In the genomic region with DNA sequence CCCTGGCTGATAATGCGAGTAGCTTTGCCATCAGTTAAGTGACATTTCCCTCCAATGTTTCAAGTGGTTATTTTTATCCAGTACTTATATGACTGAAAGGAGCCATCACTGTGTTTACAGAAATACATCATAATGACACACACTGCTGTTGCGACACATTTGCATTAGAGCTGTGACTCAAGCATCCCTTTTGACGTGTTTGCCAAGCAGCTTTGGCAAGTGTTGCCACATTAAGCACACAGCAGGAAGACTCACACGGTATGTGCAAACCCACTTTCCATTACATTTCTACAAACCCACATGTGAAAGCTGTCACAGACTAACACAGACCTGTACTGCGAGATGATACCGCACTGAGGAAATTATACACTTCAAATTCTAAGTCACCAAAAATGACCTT, we compare ENCODE assay signal across 13 mouse cellular contexts. TPM values are rescaled to one million over a fixed set of nuclear protein-coding genes. Genes with fewer than 3 reads are reported as not detected.
DNase-seq lines count a peak whose midpoint lies in the region; ATAC-seq lines count a peak whose summit lies in the region.
"Had no signal": no experiment of that assay in that cellular context is flagged by ENCODE, and none has a peak within 500 bp of the region (broad histone marks: within the 10 kb centered on the region; RNA-seq: fewer than 3 reads in every experiment).

No protein-coding gene starts in this region.

- no peak for ATAC-seq in embryonic facial prominence, embryonic 14.5 days (ENCODE audit: low read depth)

- WGBS in embryonic facial prominence, embryonic 14.5 days, result 83% methylated on average over 6 of the region's 6 CpGs
- 91% methylated on average over 6 of the region's 6 CpGs for WGBS in embryonic facial prominence, embryonic 10.5 days

- H3K9me3 ChIP-seq in embryonic facial prominence, embryonic 14.5 days (ENCODE audit: control insufficient read depth, low read length), result no peaks in the 10 kb centered on the region
- H3K9me3 ChIP-seq in embryonic facial prominence, embryonic 10.5 days, result no peaks in the 10 kb centered on the region
- H3K9me3 ChIP-seq: heart, embryonic 12.5 days; limb, embryonic 12.5 days; midbrain, embryonic 12.5 days had no signal

- H3K4me3 ChIP-seq in embryonic facial prominence, embryonic 14.5 days (ENCODE audit: low read depth, low read length), result no peak overlapping the region
- H3K4me3 ChIP-seq in embryonic facial prominence, embryonic 10.5 days, result no peak overlapping the region
- H3K4me3 ChIP-seq: heart, embryonic 12.5 days; limb, embryonic 12.5 days; midbrain, embryonic 12.5 days had no signal

- peak; percentile 17 for DNase-seq in embryonic facial prominence, embryonic 14.5 days (ENCODE audit: low spot score)
- no peak for DNase-seq in embryonic facial prominence, embryonic 10.5 days (ENCODE audit: low spot score)
- DNase-seq in 3134 (ENCODE audit: extremely low read depth, insufficient read length, low spot score) (peak; percentile 27), adipocyte (ENCODE audit: low spot score) (peak; percentile 71), MN1 (ENCODE audit: low spot score) (no peak)
- DNase-seq in lung, postnatal 25 days (ENCODE audit: low spot score), result peak; percentile 38
- no peak for DNase-seq in frontal cortex, postnatal 14 days (ENCODE audit: low spot score in 2 of 2)
- no peak for DNase-seq in gastrocnemius, adult 18-20 months (ENCODE audit: low spot score)
- DNase-seq: cerebellum, postnatal 25 days; kidney, postnatal 4 days had no signal

- H3K9ac ChIP-seq in embryonic facial prominence, embryonic 14.5 days (ENCODE audit: low read depth, low read length), result no peak overlapping the region
- H3K9ac ChIP-seq: heart, embryonic 12.5 days; limb, embryonic 12.5 days; midbrain, embryonic 12.5 days had no signal

- H3K27ac ChIP-seq in embryonic facial prominence, embryonic 14.5 days (replicated peaks; ENCODE audit: low read depth, low read length), result no peak overlapping the region
- no peak overlapping the region for H3K27ac ChIP-seq in embryonic facial prominence, embryonic 10.5 days (replicated peaks)
- H3K27ac ChIP-seq: limb, embryonic 12.5 days; midbrain, embryonic 12.5 days had no signal

- H3K4me2 ChIP-seq in embryonic facial prominence, embryonic 14.5 days (ENCODE audit: low read depth, low read length), result no peak overlapping the region
- H3K4me2 ChIP-seq: heart, embryonic 12.5 days; limb, embryonic 12.5 days; midbrain, embryonic 12.5 days had no signal

- no peaks in the 10 kb centered on the region for H3K4me1 ChIP-seq in embryonic facial prominence, embryonic 14.5 days (ENCODE audit: control insufficient read depth, insufficient read depth, low read length)
- no peaks in the 10 kb centered on the region for H3K4me1 ChIP-seq in embryonic facial prominence, embryonic 10.5 days
- H3K4me1 ChIP-seq: midbrain, embryonic 12.5 days had no signal

- no peaks in the 10 kb centered on the region for H3K36me3 ChIP-seq in embryonic facial prominence, embryonic 14.5 days (ENCODE audit: control insufficient read depth, insufficient read depth, low read length)
- H3K36me3 ChIP-seq in embryonic facial prominence, embryonic 10.5 days (replicated peaks), result peaks cover 22% of the 10 kb centered on the region

- H3K27me3 ChIP-seq in embryonic facial prominence, embryonic 14.5 days (replicated peaks; ENCODE audit: control insufficient read depth, insufficient read depth, low read length), result no peaks in the 10 kb centered on the region
- H3K27me3 ChIP-seq in embryonic facial prominence, embryonic 10.5 days (replicated peaks; ENCODE audit: low read depth, poor library complexity, severe bottlenecking), result no peaks in the 10 kb centered on the region
- H3K27me3 ChIP-seq: heart, embryonic 12.5 days; limb, embryonic 12.5 days; midbrain, embryonic 12.5 days had no signal

RNA-seq across cellular contexts. Expression of gene Bend4, which starts 34.2 kb away (rescaled TPM):
- polyA plus RNA-seq in embryonic facial prominence, embryonic 14.5 days (2014; fragmentation: Nextera tagmentation; extraction: Ambion mirVana), result 4.1 and 4.3 TPM in 2 replicates
- polyA plus RNA-seq in embryonic facial prominence, embryonic 10.5 days (2016; fragmentation: Nextera tagmentation; extraction: Ambion mirVana), result 10.5 and 12.2 TPM in 2 replicates
- under 1 TPM; 0.21 to 0.24 TPM for total RNA-seq in gastrocnemius, adult 18-20 months (2021)

Comparison
In these comparisons a context has a peak if more than half of its experiments do, and no peak if none do; other contexts are left out.
1. DNase-seq: peak in embryonic facial prominence, embryonic 14.5 days (single experiment), 3134 (single experiment), adipocyte (single experiment) and lung, postnatal 25 days (single experiment); none in embryonic facial prominence, embryonic 10.5 days (single experiment), frontal cortex, postnatal 14 days (0 of 2), gastrocnemius, adult 18-20 months (single experiment) and MN1 (single experiment).